Mouse (Mus musculus): ENCODE measurements around the gene Spire2. TPM values are rescaled to one million over a fixed set of nuclear protein-coding genes. Genes with fewer than 3 reads are reported as not detected.

Spire2 gene
- polyA plus RNA-seq, 1 experiment from 2014 or later, result 3.1 TPM

DNA sequence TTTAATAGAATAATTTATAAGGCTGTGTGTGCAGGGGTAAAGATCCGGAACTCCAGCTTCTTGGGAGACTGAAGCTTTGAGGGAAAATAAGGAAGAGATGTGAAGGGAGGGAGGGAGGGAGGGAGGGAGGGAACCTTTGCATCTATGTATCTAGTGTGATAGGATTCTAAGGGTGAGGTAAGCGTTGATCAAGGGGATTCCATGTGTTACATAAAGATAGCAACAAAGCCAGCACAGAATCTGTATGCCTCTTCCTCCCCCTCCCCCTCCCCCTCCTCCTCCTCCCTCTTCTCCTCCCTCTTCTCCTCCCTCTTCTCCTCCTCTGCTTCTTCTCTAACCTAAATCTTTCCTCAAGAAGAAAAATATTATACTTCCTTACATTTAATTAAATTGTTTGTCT is 14.8 kb downstream of the Spire2 start:
- Histone ChIP-seq H3K4me3 (ENCODE audit: low read depth, low read length) (no peak overlapping the region), H3K27me3 (ENCODE audit: control insufficient read depth, insufficient read depth, low read length) (no peaks in the 10 kb centered on the region), H3K4me2 (replicated peaks; ENCODE audit: low read depth, low read length) (no peak overlapping the region), H3K4me1 (ENCODE audit: control insufficient read depth, insufficient read depth, low read length) (0 out of 2 replicates have a peak, but pooled peaks cover 16% of the 10 kb centered on the region), H3K9ac (replicated peaks; ENCODE audit: low read depth, low read length) (no peak overlapping the region), H3K27ac (ENCODE audit: low read length) (no peak overlapping the region), H3K9me3 (ENCODE audit: control insufficient read depth, low read depth, low read length) (no peaks in the 10 kb centered on the region), H3K36me3 (ENCODE audit: control insufficient read depth, insufficient read depth, low read length) (no peaks in the 10 kb centered on the region)
- 71% methylated on average over 2 of the region's 2 CpGs for WGBS
- ATAC-seq (ENCODE audit: insufficient number of reproducible peaks, insufficient read depth, low FRiP score, low read depth), result no peak

GRCm38 (mm10) chr8:123348237-123348843 is 15.8 kb downstream of the Spire2 start:
- 0 out of 2 replicates have a peak overlapping the region, but pooled peaks have one; percentile 13 for H3K4me2 ChIP-seq (replicated peaks; ENCODE audit: low read depth, low read length)
- H3K36me3 ChIP-seq (ENCODE audit: control insufficient read depth, insufficient read depth, low read length), result no peaks in the 10 kb centered on the region
- WGBS, result 24% methylated on average over 9 of the region's 9 CpGs
- H3K27ac ChIP-seq (ENCODE audit: low read length), result peak overlapping the region; percentile 6; the same call in 1 of the 2 replicates
- no peak overlapping the region for H3K4me3 ChIP-seq (ENCODE audit: low read depth, low read length)
- peak; percentile 67; the same call in 1 of the 2 replicates for ATAC-seq (ENCODE audit: insufficient number of reproducible peaks, insufficient read depth, low FRiP score, low read depth)
- no peak overlapping the region for H3K9ac ChIP-seq (replicated peaks; ENCODE audit: low read depth, low read length)
- no peaks in the 10 kb centered on the region for H3K9me3 ChIP-seq (ENCODE audit: control insufficient read depth, low read depth, low read length)
- H3K4me1 ChIP-seq (ENCODE audit: control insufficient read depth, insufficient read depth, low read length), result 0 out of 2 replicates have a peak, but pooled peaks cover 15% of the 10 kb centered on the region
- H3K27me3 ChIP-seq (ENCODE audit: control insufficient read depth, insufficient read depth, low read length), result no peaks in the 10 kb centered on the region

GRCm38 (mm10) chr8:123349073-123349472 is 16.6 kb downstream of the Spire2 start:
- ATAC-seq (ENCODE audit: insufficient number of reproducible peaks, insufficient read depth, low FRiP score, low read depth), result no peak
- WGBS, result 84% methylated on average over 4 of the region's 4 CpGs
- no peaks in the 10 kb centered on the region for H3K36me3 ChIP-seq (ENCODE audit: control insufficient read depth, insufficient read depth, low read length)
- no peak overlapping the region for H3K27ac ChIP-seq (ENCODE audit: low read length)
- no peak overlapping the region for H3K9ac ChIP-seq (replicated peaks; ENCODE audit: low read depth, low read length)
- H3K4me2 ChIP-seq (replicated peaks; ENCODE audit: low read depth, low read length), result no peak overlapping the region
- peaks cover 15% of the 10 kb centered on the region; the same call in 1 of the 2 replicates for H3K4me1 ChIP-seq (ENCODE audit: control insufficient read depth, insufficient read depth, low read length)
- no peaks in the 10 kb centered on the region for H3K9me3 ChIP-seq (ENCODE audit: control insufficient read depth, low read depth, low read length)
- H3K4me3 ChIP-seq (ENCODE audit: low read depth, low read length), result no peak overlapping the region
- no peaks in the 10 kb centered on the region for H3K27me3 ChIP-seq (ENCODE audit: control insufficient read depth, insufficient read depth, low read length)

GRCm38 (mm10) chr8:123352118-123352517 is 19.6 kb downstream of the Spire2 start:
- peaks cover 16% of the 10 kb centered on the region; the same call in 1 of the 2 replicates for H3K4me1 ChIP-seq (ENCODE audit: control insufficient read depth, insufficient read depth, low read length)
- H3K9me3 ChIP-seq (ENCODE audit: control insufficient read depth, low read depth, low read length), result no peaks in the 10 kb centered on the region
- no peaks in the 10 kb centered on the region for H3K36me3 ChIP-seq (ENCODE audit: control insufficient read depth, insufficient read depth, low read length)
- ATAC-seq (ENCODE audit: insufficient number of reproducible peaks, insufficient read depth, low FRiP score, low read depth), result no peak
- H3K27me3 ChIP-seq (ENCODE audit: control insufficient read depth, insufficient read depth, low read length), result no peaks in the 10 kb centered on the region
- no peak overlapping the region for H3K4me2 ChIP-seq (replicated peaks; ENCODE audit: low read depth, low read length)
- no peak overlapping the region for H3K9ac ChIP-seq (replicated peaks; ENCODE audit: low read depth, low read length)
- no peak overlapping the region for H3K4me3 ChIP-seq (ENCODE audit: low read depth, low read length)
- no peak overlapping the region for H3K27ac ChIP-seq (ENCODE audit: low read length)
- 80% methylated on average over 12 of the region's 12 CpGs for WGBS

DNA sequence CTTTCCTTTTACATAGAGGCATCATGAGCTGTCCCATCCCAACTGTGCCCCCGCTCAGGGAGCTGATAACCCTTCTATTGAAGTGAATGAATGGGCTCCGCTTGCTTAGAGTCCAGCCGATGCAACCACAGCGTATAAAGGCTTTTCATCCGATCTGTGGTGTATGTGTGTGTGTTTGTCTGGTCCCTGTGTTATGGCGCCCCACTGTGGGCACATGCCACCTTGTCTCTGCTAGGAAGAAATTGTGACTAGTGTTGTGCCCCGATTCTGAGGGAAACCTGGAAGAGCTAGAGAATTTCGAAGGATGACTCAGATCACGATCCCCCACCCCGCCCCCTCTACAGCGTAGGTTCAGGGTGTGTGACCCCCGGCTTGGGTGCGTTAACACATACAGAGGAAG is 20.3 kb downstream of the Spire2 start:
- 51% methylated on average over 13 of the region's 13 CpGs for WGBS
- ATAC-seq (ENCODE audit: insufficient number of reproducible peaks, insufficient read depth, low FRiP score, low read depth), result no peak

DNA sequence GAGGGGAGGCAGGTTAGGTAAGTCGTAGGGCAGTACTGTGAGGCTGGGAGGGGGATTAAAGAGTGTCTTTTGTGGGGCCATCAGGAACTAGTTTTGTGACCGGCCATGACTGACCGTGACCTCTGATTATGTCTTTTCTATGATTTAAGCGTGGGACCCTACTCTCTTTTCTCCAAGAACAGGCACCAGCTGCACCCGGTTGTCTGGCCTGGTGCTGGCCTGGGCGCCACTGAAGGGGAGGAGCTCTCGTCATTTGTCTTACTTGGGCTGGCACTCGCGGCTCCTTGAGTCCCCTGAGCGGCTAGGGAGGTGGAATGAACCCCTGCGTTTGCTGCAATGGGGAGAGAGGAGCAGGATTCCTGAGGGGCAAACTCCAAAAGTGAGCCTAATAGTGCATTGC is 20.7 kb downstream of the Spire2 start:
- no peak overlapping the region for H3K4me2 ChIP-seq (replicated peaks; ENCODE audit: low read depth, low read length)
- WGBS, result 30% methylated on average over 11 of the region's 11 CpGs
- no peak for ATAC-seq (ENCODE audit: insufficient number of reproducible peaks, insufficient read depth, low FRiP score, low read depth)

More for the DNA sequence above, 20.3 kb downstream of the Spire2 start:
- no peak overlapping the region for H3K4me2 ChIP-seq (replicated peaks; ENCODE audit: low read depth, low read length)
- H3K27ac ChIP-seq (ENCODE audit: low read length), result no peak overlapping the region
- peaks cover 14% of the 10 kb centered on the region; the same call in 1 of the 2 replicates for H3K4me1 ChIP-seq (ENCODE audit: control insufficient read depth, insufficient read depth, low read length)
- no peaks in the 10 kb centered on the region for H3K9me3 ChIP-seq (ENCODE audit: control insufficient read depth, low read depth, low read length)
- no peaks in the 10 kb centered on the region for H3K27me3 ChIP-seq (ENCODE audit: control insufficient read depth, insufficient read depth, low read length)
- H3K4me3 ChIP-seq (ENCODE audit: low read depth, low read length), result no peak overlapping the region
- H3K36me3 ChIP-seq (ENCODE audit: control insufficient read depth, insufficient read depth, low read length), result no peaks in the 10 kb centered on the region
- no peak overlapping the region for H3K9ac ChIP-seq (replicated peaks; ENCODE audit: low read depth, low read length)

GRCm38 (mm10) chr8:123361082-123361739 is 28.7 kb downstream of the Spire2 start:
- Histone ChIP-seq H3K4me1 (ENCODE audit: control insufficient read depth, insufficient read depth, low read length) (no peaks in the 10 kb centered on the region), H3K27ac (ENCODE audit: low read length) (no peak overlapping the region), H3K4me2 (replicated peaks; ENCODE audit: low read depth, low read length) (no peak overlapping the region), H3K4me3 (ENCODE audit: low read depth, low read length) (no peak overlapping the region), H3K27me3 (ENCODE audit: control insufficient read depth, insufficient read depth, low read length) (no peaks in the 10 kb centered on the region), H3K9ac (replicated peaks; ENCODE audit: low read depth, low read length) (no peak overlapping the region), H3K9me3 (ENCODE audit: control insufficient read depth, low read depth, low read length) (no peaks in the 10 kb centered on the region), H3K36me3 (ENCODE audit: control insufficient read depth, insufficient read depth, low read length) (no peaks in the 10 kb centered on the region)
- ATAC-seq (ENCODE audit: insufficient number of reproducible peaks, insufficient read depth, low FRiP score, low read depth), result no peak
- WGBS, result 43% methylated on average over 12 of the region's 12 CpGs

More for the DNA sequence above, 20.7 kb downstream of the Spire2 start:
- Histone ChIP-seq H3K27me3 (ENCODE audit: control insufficient read depth, insufficient read depth, low read length) (no peaks in the 10 kb centered on the region), H3K4me1 (ENCODE audit: control insufficient read depth, insufficient read depth, low read length) (peaks cover 9% of the 10 kb centered on the region; the same call in 1 of the 2 replicates), H3K9me3 (ENCODE audit: control insufficient read depth, low read depth, low read length) (no peaks in the 10 kb centered on the region), H3K36me3 (ENCODE audit: control insufficient read depth, insufficient read depth, low read length) (no peaks in the 10 kb centered on the region), H3K27ac (ENCODE audit: low read length) (no peak overlapping the region), H3K9ac (replicated peaks; ENCODE audit: low read depth, low read length) (no peak overlapping the region), H3K4me3 (ENCODE audit: low read depth, low read length) (no peak overlapping the region)

DNA sequence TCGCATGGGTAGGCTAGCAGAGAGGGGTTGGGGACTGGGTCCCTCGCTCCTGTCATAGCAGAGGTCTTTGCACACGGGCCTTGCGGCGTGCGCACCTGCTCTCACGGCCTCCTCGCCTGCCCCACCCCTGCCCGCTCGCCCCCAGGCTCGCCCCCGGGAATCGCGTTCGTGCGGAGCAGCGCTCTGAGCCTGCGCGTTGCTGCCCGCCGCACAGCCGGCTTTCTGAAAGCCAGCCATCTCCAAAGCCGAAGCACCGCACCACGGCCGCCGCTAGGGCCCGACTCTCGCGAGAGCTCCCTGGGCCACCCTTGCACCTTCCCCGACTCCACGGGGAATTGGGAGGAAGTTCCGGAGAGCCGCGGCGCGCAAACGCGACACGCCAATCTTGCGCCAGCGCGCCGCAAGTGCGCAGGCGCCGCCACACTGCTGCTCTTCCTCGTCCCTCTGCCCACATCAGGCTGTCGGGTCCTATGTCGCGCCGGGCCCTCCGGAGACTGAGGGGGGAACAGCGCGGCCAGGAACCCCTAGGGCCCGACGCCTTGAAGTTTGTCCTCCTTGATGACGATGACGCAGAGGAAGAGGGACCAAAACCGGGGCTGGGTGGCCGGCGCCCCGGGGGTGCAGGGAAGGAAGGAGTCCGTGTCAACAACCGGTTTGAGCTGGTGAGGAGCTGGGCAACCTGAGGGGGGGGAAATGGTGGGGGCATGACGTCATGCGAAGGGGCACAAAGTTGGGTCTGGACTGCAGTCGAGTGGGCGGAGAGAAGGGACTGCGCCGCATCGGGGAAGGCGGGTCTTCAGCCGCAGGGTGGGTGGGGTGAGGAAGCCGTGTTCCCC is 41.1 kb downstream of the Spire2 start, which contains the start of gene Tcf25:
Gene Tcf25 (plus strand): TSS at position 351 of the 836 bp plus-strand sequence.
- peak within 1 kb of the TSS; percentile 96 for H3K27ac ChIP-seq (ENCODE audit: low read length)
- under 1% methylated on average over 75 of the region's 75 CpGs for WGBS
- ATAC-seq (ENCODE audit: insufficient number of reproducible peaks, insufficient read depth, low FRiP score, low read depth), result peak; percentile 92
- H3K4me1 ChIP-seq (ENCODE audit: control insufficient read depth, insufficient read depth, low read length), result peaks cover 5% of the 10 kb centered on the region; the same call in 1 of the 2 replicates
- H3K4me3 ChIP-seq (ENCODE audit: low read depth, low read length), result peak within 1 kb of the TSS; percentile 73
- H3K9ac ChIP-seq (replicated peaks; ENCODE audit: low read depth, low read length), result peak within 1 kb of the TSS; percentile 67
- H3K4me2 ChIP-seq (replicated peaks; ENCODE audit: low read depth, low read length), result peak within 1 kb of the TSS; percentile 87
- no peaks in the 10 kb centered on the region for H3K27me3 ChIP-seq (ENCODE audit: control insufficient read depth, insufficient read depth, low read length)
- H3K9me3 ChIP-seq (ENCODE audit: control insufficient read depth, low read depth, low read length), result no peaks in the 10 kb centered on the region
- H3K36me3 ChIP-seq (ENCODE audit: control insufficient read depth, insufficient read depth, low read length), result no peaks in the 10 kb centered on the region

Data from stomach, embryonic 14.5 days (tissue).